In genomic region chr6:117701547-117701946, GRCm38 (mm10) we compare ENCODE assay signal across 34 mouse cellular contexts.
"Had no signal": no experiment of that assay in that cellular context is flagged by ENCODE, and none has a peak within 500 bp of the region (broad histone marks: within the 10 kb centered on the region; RNA-seq: fewer than 3 reads in every experiment).

No protein-coding gene starts in this region.

- H3K4me3 ChIP-seq: heart, embryonic 10.5 days; heart, embryonic 12.5 days; heart, embryonic 13.5 days; heart, embryonic 15.5 days; hindbrain, embryonic 10.5 days; hindbrain, embryonic 12.5 days; hindbrain, embryonic 13.5 days; hindbrain, embryonic 15.5 days; intestine, embryonic 15.5 days; kidney, embryonic 15.5 days; layer of hippocampus, adult 2 months had no signal

- H3K4me1 ChIP-seq: heart, embryonic 13.5 days; heart, embryonic 15.5 days; hindbrain, embryonic 12.5 days; hindbrain, embryonic 13.5 days; hindbrain, embryonic 15.5 days; intestine, embryonic 15.5 days; kidney, embryonic 15.5 days had no signal

- H3K27ac ChIP-seq: heart, embryonic 10.5 days; heart, embryonic 13.5 days; heart, embryonic 15.5 days; hindbrain, embryonic 10.5 days; hindbrain, embryonic 12.5 days; hindbrain, embryonic 13.5 days; hindbrain, embryonic 14.5 days; hindbrain, embryonic 15.5 days; hindbrain, postnatal 0 days; intestine, embryonic 15.5 days; kidney, embryonic 15.5 days; kidney, postnatal 0 days; layer of hippocampus, adult 2 months had no signal

- DNase-seq: heart, postnatal 10 days; heart, postnatal 14 days; heart, postnatal 36 days; heart, postnatal 4 days; kidney, adult 11 months; kidney, adult 18-20 months; kidney, adult 2 months; kidney, adult 8-10 months; kidney, adult 9 months; kidney, postnatal 14 days; kidney, postnatal 25 days; kidney, postnatal 36 days; kidney, postnatal 4 days; layer of hippocampus, adult 9-11 months; layer of hippocampus, postnatal 36 days had no signal

- H3K27me3 ChIP-seq: heart, embryonic 13.5 days; heart, embryonic 15.5 days; hindbrain, embryonic 12.5 days; hindbrain, embryonic 13.5 days; hindbrain, embryonic 15.5 days; intestine, embryonic 15.5 days; kidney, embryonic 15.5 days had no signal

- H3K9ac ChIP-seq: heart, embryonic 12.5 days; heart, embryonic 13.5 days; heart, embryonic 15.5 days; hindbrain, embryonic 12.5 days; hindbrain, embryonic 13.5 days; hindbrain, embryonic 14.5 days; hindbrain, embryonic 15.5 days; intestine, embryonic 15.5 days; kidney, embryonic 15.5 days had no signal

- H3K4me2 ChIP-seq: heart, embryonic 11.5 days; heart, embryonic 12.5 days; heart, embryonic 13.5 days; heart, embryonic 15.5 days; hindbrain, embryonic 12.5 days; hindbrain, embryonic 13.5 days; hindbrain, embryonic 14.5 days; hindbrain, embryonic 15.5 days; intestine, embryonic 15.5 days; kidney, embryonic 15.5 days had no signal

- H3K36me3 ChIP-seq: heart, embryonic 10.5 days; heart, embryonic 12.5 days; heart, embryonic 13.5 days; heart, embryonic 15.5 days; hindbrain, embryonic 10.5 days; hindbrain, embryonic 12.5 days; hindbrain, embryonic 13.5 days; hindbrain, embryonic 15.5 days; intestine, embryonic 15.5 days; kidney, embryonic 15.5 days had no signal

- ATAC-seq: hindbrain, embryonic 16.5 days; hindbrain, postnatal 0 days; inflammation-experienced regulatory T-cells, adult 6 months; intestine, embryonic 15.5 days; intestine, embryonic 16.5 days; intestine, postnatal 0 days had no signal

- H3K9me3 ChIP-seq: heart, embryonic 10.5 days; heart, embryonic 13.5 days; heart, embryonic 15.5 days; hindbrain, embryonic 10.5 days; hindbrain, embryonic 12.5 days; hindbrain, embryonic 13.5 days; hindbrain, embryonic 15.5 days; intestine, embryonic 15.5 days; kidney, embryonic 15.5 days had no signal
